Comparison of ENCODE assay signal across 19 mouse cellular contexts in the genomic region with DNA sequence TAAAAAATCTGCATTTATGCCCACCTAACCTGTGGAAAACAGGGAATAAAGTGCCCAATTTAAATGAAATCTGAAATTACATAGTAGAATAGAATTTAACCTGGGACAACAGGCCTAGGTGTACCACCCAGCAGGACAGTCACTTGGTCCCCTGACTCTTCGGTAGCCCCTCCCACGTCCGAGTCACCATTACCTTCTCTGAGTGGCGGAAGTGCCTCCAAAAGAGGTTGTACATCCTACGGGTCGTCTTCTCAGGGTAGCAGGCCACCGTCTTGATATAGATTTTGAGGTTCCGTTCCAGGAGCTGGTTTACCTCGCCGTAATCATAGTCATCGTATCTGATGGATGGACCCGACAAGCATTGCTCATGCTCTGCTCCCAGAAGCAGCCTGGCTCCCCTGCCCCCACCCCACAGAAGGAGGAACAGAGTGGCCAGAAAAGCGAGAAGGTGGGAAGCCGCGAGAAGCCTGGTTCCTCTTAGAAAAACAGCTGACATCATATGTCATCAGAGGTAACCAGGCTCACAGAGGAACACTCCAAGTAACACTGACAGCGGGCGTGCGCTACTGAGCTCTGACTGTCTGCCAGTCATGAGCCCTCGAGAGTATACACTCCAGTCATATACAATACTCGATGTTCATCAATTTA. TPM values are rescaled to one million over a fixed set of nuclear protein-coding genes. Genes with fewer than 3 reads are reported as not detected.
DNase-seq lines count a peak whose midpoint lies in the region; ATAC-seq and TF ChIP-seq lines count a peak whose summit lies in the region.
"Had no signal": no experiment of that assay in that cellular context is flagged by ENCODE, and none has a peak within 500 bp of the region (broad histone marks: within the 10 kb centered on the region; RNA-seq: fewer than 3 reads in every experiment).

No protein-coding gene starts in this region.

- H3K36me3 ChIP-seq in liver, embryonic 14.5 days (replicated peaks; ENCODE audit: control insufficient read depth, insufficient read depth, low read depth): peaks cover 17% of the 10 kb centered on the region
- peaks cover 72% of the 10 kb centered on the region for H3K36me3 ChIP-seq in liver, embryonic 12.5 days
- peaks cover 75 to 88% of the 10 kb centered on the region in 2 experiments for H3K36me3 ChIP-seq in CH12.LX (replicated peaks in 1 of 2; ENCODE audit: control insufficient read depth in 1 of 2, insufficient read depth in 1 of 2, low read length in 1 of 2)

- H3K4me2 ChIP-seq in liver, embryonic 14.5 days (ENCODE audit: low read depth): no peak overlapping the region
- no peak overlapping the region for H3K4me2 ChIP-seq in liver, embryonic 12.5 days
- H3K4me2 ChIP-seq in CH12.LX (ENCODE audit: insufficient read depth, low read depth, poor library complexity, severe bottlenecking): no peak overlapping the region
- H3K4me2 ChIP-seq: heart, embryonic 13.5 days; liver, embryonic 13.5 days; midbrain, embryonic 12.5 days; neural tube, embryonic 12.5 days had no signal

- 52% methylated on average over 20 of the region's 20 CpGs for WGBS in liver, embryonic 14.5 days (ENCODE audit: insufficient replicate concordance)
- WGBS in liver, embryonic 12.5 days (ENCODE audit: insufficient replicate concordance): 64% methylated on average over 20 of the region's 20 CpGs

- H3K27ac ChIP-seq in liver, embryonic 14.5 days: no peak overlapping the region
- no peak overlapping the region for H3K27ac ChIP-seq in liver, embryonic 12.5 days
- H3K27ac ChIP-seq in CH12.LX (ENCODE audit: insufficient read depth, low read depth): no peak overlapping the region
- H3K27ac ChIP-seq: heart, embryonic 13.5 days; hindbrain, embryonic 10.5 days; kidney, postnatal 0 days; liver, embryonic 13.5 days; midbrain, embryonic 12.5 days; neural tube, embryonic 12.5 days had no signal

- DNase-seq in liver, embryonic 14.5 days (ENCODE audit: low read depth in 3 of 3, low spot score in 3 of 3): no peak
- DNase-seq in CH12.LX (ENCODE audit: extremely low read depth): peak; percentile 74
- DNase-seq in thymus, postnatal 10 days (ENCODE audit: low spot score in 2 of 2): no peak
- no peak for DNase-seq in thymus, postnatal 14 days
- DNase-seq in embryo, embryonic 10.5 days (ENCODE audit: low spot score): no peak
- DNase-seq: cerebellum, adult 8-10 months; gastrocnemius, postnatal 14 days; liver, embryonic 13.5 days had no signal

- H3K9me3 ChIP-seq in liver, embryonic 14.5 days (ENCODE audit: control insufficient read depth, low read length): no peaks in the 10 kb centered on the region
- no peaks in the 10 kb centered on the region for H3K9me3 ChIP-seq in liver, embryonic 12.5 days (replicated peaks)
- no peaks in the 10 kb centered on the region for H3K9me3 ChIP-seq in CH12.LX (replicated peaks; ENCODE audit: low read length)
- H3K9me3 ChIP-seq: heart, embryonic 13.5 days; hindbrain, embryonic 10.5 days; liver, embryonic 13.5 days; midbrain, embryonic 12.5 days; neural tube, embryonic 12.5 days had no signal

- H3K79me2 ChIP-seq in CH12.LX (replicated peaks; ENCODE audit: control insufficient read depth, extremely low read depth, insufficient read depth, poor library complexity, severe bottlenecking): peaks cover 5% of the 10 kb centered on the region; the same call in 1 of the 2 replicates

- H3K4me3 ChIP-seq in liver, embryonic 14.5 days (ENCODE audit: insufficient read depth in 1 of 2, low read depth in 2 of 2, low read length in 2 of 2): no peak overlapping the region
- no peak overlapping the region for H3K4me3 ChIP-seq in liver, embryonic 12.5 days
- H3K4me3 ChIP-seq in CH12.LX (replicated peaks in 1 of 3; ENCODE audit: low read depth in 2 of 3, low read length in 2 of 3, poor library complexity in 1 of 3): no peak overlapping the region
- H3K4me3 ChIP-seq: heart, embryonic 13.5 days; hindbrain, embryonic 10.5 days; liver, embryonic 13.5 days; midbrain, embryonic 12.5 days; neural tube, embryonic 12.5 days had no signal

- H3K9ac ChIP-seq in liver, embryonic 14.5 days (replicated peaks): no peak overlapping the region
- no peak overlapping the region for H3K9ac ChIP-seq in liver, embryonic 12.5 days
- no peak overlapping the region for H3K9ac ChIP-seq in CH12.LX (ENCODE audit: insufficient read depth, low read depth)
- H3K9ac ChIP-seq: heart, embryonic 13.5 days; liver, embryonic 13.5 days; midbrain, embryonic 12.5 days; neural tube, embryonic 12.5 days had no signal

- dilution Hi-C loops in CH12.LX (cut with MboI; ENCODE audit: extremely low pct_ligation_motif_present, extremely low pct_unique_long_range_greater_than_20kb, low sequenced_read_pairs): no loop called here

- TF ChIP-seq EP300 in liver, embryonic 14.5 days (IDR thresholded peaks at IDR 0.05; ENCODE audit: low read depth): no peak
- TF ChIP-seq EP300 in CH12.LX (IDR thresholded peaks at IDR 0.05; ENCODE audit: low read length): no peak

- 0 out of 2 replicates have a peak, but pooled peaks have one; percentile 16 for ATAC-seq in liver, embryonic 14.5 days (ENCODE audit: insufficient read depth)
- no peak for ATAC-seq in liver, embryonic 12.5 days
- peak; percentile 93 for ATAC-seq in granulocyte monocyte progenitor cell, adult 5-6 weeks (replicated peaks; ENCODE audit: poor library complexity, severe bottlenecking)
- peak; percentile 97 for ATAC-seq in megakaryocyte, adult 5-6 weeks (ENCODE audit: poor library complexity, severe bottlenecking)
- ATAC-seq: activated CD4-positive, CD25-positive, alpha-beta regulatory T cell, adult 4 months; CD4-positive, CD25-positive, alpha-beta regulatory T cell, adult 4 months; inflammation-experienced regulatory T-cells, adult 6 months had no signal

- no peak for TF ChIP-seq CTCF in liver, embryonic 14.5 days (IDR thresholded peaks at IDR 0.05; ENCODE audit: low read depth)
- no peak for TF ChIP-seq CTCF in CH12.LX (conservative IDR thresholded peaks at IDR 0.05 in 1 of 2, IDR thresholded peaks at IDR 0.05 in 1 of 2; ENCODE audit: low read depth in 2 of 2, low read length in 2 of 2)

- no peak for TF ChIP-seq POLR2A in CH12.LX (IDR thresholded peaks at IDR 0.05; ENCODE audit: low read depth, low read length)

- in situ Hi-C loops in CH12.LX (cut with MboI; ENCODE audit: low pct_ligation_motif_present, low pct_unique_long_range_greater_than_20kb, low sequenced_read_pairs): no loop called here

- peaks cover 0 to 8% of the 10 kb centered on the region in 2 experiments; a peak in 2 of 4 replicates for H3K4me1 ChIP-seq in liver, embryonic 14.5 days (replicated peaks; ENCODE audit: control insufficient read depth in 2 of 2, insufficient read depth in 2 of 2, low read length in 1 of 2)
- H3K4me1 ChIP-seq in liver, embryonic 12.5 days: peaks cover 23% of the 10 kb centered on the region
- H3K4me1 ChIP-seq in CH12.LX (ENCODE audit: control insufficient read depth in 1 of 2, insufficient read depth in 2 of 2): peaks cover 2 to 29% of the 10 kb centered on the region in 2 experiments; a peak in 3 of 4 replicates
- H3K4me1 ChIP-seq: midbrain, embryonic 12.5 days had no signal

- no peak for TF ChIP-seq RAD21 in CH12.LX (IDR thresholded peaks at IDR 0.05; ENCODE audit: low read depth, low read length)

- H3K27me3 ChIP-seq in liver, embryonic 14.5 days (ENCODE audit: control insufficient read depth, insufficient read depth, low read length): no peaks in the 10 kb centered on the region
- no peaks in the 10 kb centered on the region for H3K27me3 ChIP-seq in liver, embryonic 12.5 days (replicated peaks)
- no peaks in the 10 kb centered on the region for H3K27me3 ChIP-seq in CH12.LX (replicated peaks)
- H3K27me3 ChIP-seq: heart, embryonic 13.5 days; liver, embryonic 13.5 days; midbrain, embryonic 12.5 days; neural tube, embryonic 12.5 days had no signal

RNA-seq across cellular contexts. Expression of a gene that starts 15.9 kb away (rescaled TPM):
- 3.4 TPM in 2 replicates for polyA plus RNA-seq in liver, embryonic 14.5 days (2012; rRNA removed)
- 3.3 and 4.1 TPM in 2 replicates for polyA plus RNA-seq in liver, embryonic 14.5 days (2014; fragmentation: Nextera tagmentation; extraction: Ambion mirVana)
- polyA plus RNA-seq in liver, embryonic 12.5 days (2016; fragmentation: Nextera tagmentation; extraction: Ambion mirVana): 9.3 and 10.6 TPM in 2 replicates
- 44.3 and 68.1 TPM in 2 replicates for total RNA-seq in CH12.LX (2012; rRNA removed)
- total RNA-seq in CH12.LX (2014; rRNA removed): 35.4 and 35.6 TPM in 2 replicates
- 31.5 and 40.1 TPM in 2 replicates for polyA plus RNA-seq in CH12.LX (2012; ENCODE audit: insufficient read length, low read depth)
- 3.4 and 3.9 TPM in 2 replicates for total RNA-seq in granulocyte monocyte progenitor cell, adult 5-6 weeks (2014; fragmentation: Nextera tagmentation)
- 2.1 and 2.9 TPM in 2 replicates for total RNA-seq in granulocyte monocyte progenitor cell, adult 5-6 weeks (2017)
- total RNA-seq in megakaryocyte, adult 5-6 weeks (2015): 7.4 TPM in 2 replicates
- total RNA-seq in megakaryocyte, adult 5-6 weeks (2017): 5.2 and 5.6 TPM in 2 replicates

RNA-seq across cellular contexts. Expression of a gene that starts 30.7 kb away (rescaled TPM):
- 4.0 and 4.3 TPM in 2 replicates for polyA plus RNA-seq in liver, embryonic 14.5 days (2012; rRNA removed)
- polyA plus RNA-seq in liver, embryonic 14.5 days (2014; fragmentation: Nextera tagmentation; extraction: Ambion mirVana): 3.4 and 3.9 TPM in 2 replicates
- 19.4 and 21.2 TPM in 2 replicates for polyA plus RNA-seq in liver, embryonic 12.5 days (2016; fragmentation: Nextera tagmentation; extraction: Ambion mirVana)
- total RNA-seq in CH12.LX (2012; rRNA removed) (17.6 and 20.9 TPM in 2 replicates), CH12.LX (2014; rRNA removed) (13.9 and 15.5 TPM in 2 replicates)
- polyA plus RNA-seq in CH12.LX (2012; ENCODE audit: insufficient read length, low read depth): 12.7 TPM in 2 replicates
- total RNA-seq in granulocyte monocyte progenitor cell, adult 5-6 weeks (2014; fragmentation: Nextera tagmentation): 9.2 and 16.1 TPM in 2 replicates
- total RNA-seq in granulocyte monocyte progenitor cell, adult 5-6 weeks (2017): 9.9 and 16.2 TPM in 2 replicates
- 9.0 and 11.4 TPM in 2 replicates for total RNA-seq in megakaryocyte, adult 5-6 weeks (2015)
- total RNA-seq in megakaryocyte, adult 5-6 weeks (2017): 7.7 and 12.5 TPM in 2 replicates

RNA-seq across cellular contexts. Expression of a gene that starts 39.1 kb away (rescaled TPM):
- 544 and 902 TPM in 2 replicates for polyA plus RNA-seq in liver, embryonic 14.5 days (2012; rRNA removed)
- polyA plus RNA-seq in liver, embryonic 14.5 days (2014; fragmentation: Nextera tagmentation; extraction: Ambion mirVana): 1,811 and 1,820 TPM in 2 replicates
- 2,000 and 2,061 TPM in 2 replicates for polyA plus RNA-seq in liver, embryonic 12.5 days (2016; fragmentation: Nextera tagmentation; extraction: Ambion mirVana)
- total RNA-seq in CH12.LX (2012; rRNA removed) (263 and 292 TPM in 2 replicates), CH12.LX (2014; rRNA removed) (342 and 353 TPM in 2 replicates)
- 397 TPM in 2 replicates for polyA plus RNA-seq in CH12.LX (2012; ENCODE audit: insufficient read length, low read depth)
- 781 and 857 TPM in 2 replicates for total RNA-seq in granulocyte monocyte progenitor cell, adult 5-6 weeks (2014; fragmentation: Nextera tagmentation)
- 1,252 and 1,475 TPM in 2 replicates for total RNA-seq in granulocyte monocyte progenitor cell, adult 5-6 weeks (2017)
- 240 and 279 TPM in 2 replicates for total RNA-seq in megakaryocyte, adult 5-6 weeks (2015)
- total RNA-seq in megakaryocyte, adult 5-6 weeks (2017): 502 and 628 TPM in 2 replicates

RNA-seq across cellular contexts. Expression of a gene that starts 41.0 kb away (rescaled TPM):
- polyA plus RNA-seq in liver, embryonic 14.5 days (2012; rRNA removed): 47.6 and 84.2 TPM in 2 replicates
- 109 and 111 TPM in 2 replicates for polyA plus RNA-seq in liver, embryonic 14.5 days (2014; fragmentation: Nextera tagmentation; extraction: Ambion mirVana)
- 143 and 148 TPM in 2 replicates for polyA plus RNA-seq in liver, embryonic 12.5 days (2016; fragmentation: Nextera tagmentation; extraction: Ambion mirVana)
- total RNA-seq in CH12.LX (2012; rRNA removed) (117 and 129 TPM in 2 replicates), CH12.LX (2014; rRNA removed) (187 and 189 TPM in 2 replicates)
- 319 and 325 TPM in 2 replicates for polyA plus RNA-seq in CH12.LX (2012; ENCODE audit: insufficient read length, low read depth)
- 136 and 140 TPM in 2 replicates for total RNA-seq in granulocyte monocyte progenitor cell, adult 5-6 weeks (2014; fragmentation: Nextera tagmentation)
- 369 and 376 TPM in 2 replicates for total RNA-seq in granulocyte monocyte progenitor cell, adult 5-6 weeks (2017)
- total RNA-seq in megakaryocyte, adult 5-6 weeks (2015): 113 and 122 TPM in 2 replicates
- total RNA-seq in megakaryocyte, adult 5-6 weeks (2017): 368 and 380 TPM in 2 replicates

Comparison
In these comparisons a context has a peak if more than half of its experiments do, and no peak if none do; other contexts are left out.
1. RNA of a gene that starts 15.9 kb away (total RNA-seq): 35.4 to 68.1 TPM in CH12.LX; 5.2 to 7.4 TPM in megakaryocyte, adult 5-6 weeks and 2.1 to 3.9 TPM in granulocyte monocyte progenitor cell, adult 5-6 weeks; every median in the first group is over 4 times any median in the second.